Mouse (Mus musculus) cerebellum, postnatal 14 days (tissue): ENCODE data around the gene 1700066M21Rik.
A peak's percentile ranks its signal among the peaks of the same experiment; 100 is the strongest.

Experiments used
- DNase-seq, 2 experiments: peaks; one replicate each; pipeline ENCODE4 v3.0.0; 2021; ENCODE audit warnings: mixed read lengths in 2 of 2

The 1700066M21Rik gene

GRCm38 (mm10) chr1:57377376-57378341 is at the start of gene 1700066M21Rik:
Gene 1700066M21Rik, plus strand, starts transcription at chr1:57377620.
- DNase-seq = peak; percentile 96 to 98

DNA sequence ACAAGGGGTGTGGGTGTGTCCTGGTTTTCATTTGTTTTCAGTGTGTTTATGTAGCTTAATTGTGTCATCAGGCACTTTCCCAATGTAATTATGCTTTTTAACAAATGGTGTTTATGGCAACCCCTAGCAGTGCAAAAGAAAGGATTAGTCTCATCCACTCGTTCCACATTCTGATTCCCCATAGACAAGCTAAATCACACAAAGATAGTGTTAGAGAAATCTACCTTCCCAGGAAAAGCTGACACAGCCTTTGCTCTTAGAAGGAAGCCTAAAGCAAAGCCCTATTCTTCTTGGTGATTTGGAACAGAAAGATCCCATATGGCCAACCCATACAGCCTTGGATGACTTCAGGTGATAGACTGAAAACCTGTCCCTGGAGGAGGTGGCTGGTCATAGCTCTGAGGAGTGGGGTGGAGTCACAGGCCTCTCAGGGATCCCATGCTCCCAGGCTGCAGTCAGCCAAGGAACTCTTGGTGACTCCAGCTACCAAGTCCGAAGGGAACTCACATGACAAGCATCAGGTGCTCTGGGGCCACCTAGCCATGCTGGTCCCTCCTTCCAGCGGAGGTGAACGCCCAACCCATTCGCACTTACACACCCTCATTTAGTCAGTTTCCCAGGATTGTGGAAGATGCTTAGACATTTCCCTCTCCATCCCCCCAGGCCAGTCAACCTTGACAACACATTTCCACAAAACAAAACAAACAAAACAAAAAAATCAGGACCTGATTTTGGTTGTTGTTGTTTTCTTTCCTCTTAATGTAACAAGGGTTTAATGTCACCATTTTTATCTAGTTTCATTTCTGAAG is 47.9 kb upstream of the 1700066M21Rik start:
- DNase-seq = peak; percentile 9 to 31

GRCm38 (mm10) chr1:57330228-57330627 is 47.2 kb upstream of the 1700066M21Rik start:
- DNase-seq = peak; percentile 94 to 95

DNA sequence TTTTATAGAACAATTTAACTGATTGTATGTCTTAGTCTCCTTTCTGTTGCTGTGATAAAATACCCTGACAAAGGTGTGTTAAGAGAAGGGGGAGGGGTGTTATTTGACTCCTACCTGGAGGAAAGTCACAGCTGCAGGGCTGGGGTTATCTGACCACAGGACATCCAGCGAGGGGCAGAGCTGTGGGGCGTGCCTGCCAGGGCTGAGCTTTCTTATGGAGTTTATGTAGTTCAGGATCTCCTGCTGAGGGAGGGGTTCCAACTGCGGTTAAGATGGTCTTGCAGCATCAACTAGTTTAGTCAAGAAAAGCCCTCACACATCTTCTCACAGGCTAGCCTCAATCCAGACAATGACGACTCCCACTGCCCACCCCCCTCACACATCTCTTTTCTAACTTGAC is 45.4 kb upstream of the 1700066M21Rik start:
- no peak for DNase-seq

DNA sequence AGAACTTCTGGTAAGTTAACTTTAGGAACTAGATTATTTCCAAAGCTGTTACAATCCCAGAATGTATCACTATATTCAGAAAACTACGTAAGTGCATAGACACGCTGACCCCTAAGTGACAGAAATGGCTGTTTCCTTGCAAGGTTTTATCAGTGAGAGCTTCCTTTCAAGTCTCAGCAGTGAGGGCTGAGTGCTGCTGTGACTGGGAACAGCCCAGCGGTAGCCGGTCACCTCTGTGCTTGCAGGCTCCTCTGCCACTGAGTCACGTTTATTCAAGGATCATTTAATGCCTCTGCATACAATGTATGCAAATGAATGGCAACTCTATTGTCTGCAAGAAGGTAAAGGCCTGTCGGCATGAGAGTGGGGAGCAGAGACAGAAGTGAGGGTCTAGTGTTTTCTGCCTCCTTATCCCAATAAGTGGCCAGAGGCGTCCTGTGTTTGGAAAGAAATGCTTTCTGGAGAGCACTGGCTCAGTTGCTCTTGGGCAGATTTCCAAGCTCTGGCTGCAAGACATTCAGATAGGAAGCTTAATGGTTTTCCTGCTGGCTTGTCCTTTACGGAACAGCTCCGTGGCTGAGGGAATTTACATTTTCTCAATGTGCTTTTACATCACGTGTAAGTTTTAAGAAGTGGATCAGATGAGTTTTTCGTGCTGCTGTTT is 43.7 kb upstream of the 1700066M21Rik start:
- peak; percentile 37 to 47 for DNase-seq

GRCm38 (mm10) chr1:57335200-57335599 is 42.2 kb upstream of the 1700066M21Rik start:
- no peak for DNase-seq

DNA sequence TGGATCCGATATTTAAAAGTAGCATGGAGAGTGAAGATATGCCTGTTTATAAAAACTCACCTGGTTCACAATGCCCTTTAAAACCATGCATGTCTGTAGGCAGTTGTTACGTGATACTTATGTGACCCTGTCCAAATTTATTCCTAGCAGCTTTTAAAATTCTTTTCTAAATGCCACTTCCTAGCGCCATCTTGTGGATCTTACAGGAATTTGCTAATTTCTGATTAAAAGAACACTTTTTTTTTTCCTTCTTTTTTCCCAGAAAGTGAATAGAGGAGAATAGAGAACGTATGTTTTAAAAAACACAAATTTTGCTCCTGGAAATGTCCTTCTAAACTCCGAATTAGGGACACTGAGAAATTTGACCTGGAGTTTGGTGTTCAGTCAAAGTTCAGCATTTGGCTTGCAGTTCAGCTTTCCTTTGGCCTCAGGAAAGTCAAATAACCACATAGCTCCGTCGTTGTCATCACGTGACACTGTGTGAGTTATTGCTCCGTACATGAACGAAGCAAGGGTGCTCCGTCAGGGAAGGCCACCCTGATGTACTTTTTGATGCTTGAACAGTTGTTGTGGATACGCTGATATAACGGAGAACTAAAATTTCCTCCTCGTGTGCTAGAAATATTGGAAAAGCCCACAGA is 38.1 kb upstream of the 1700066M21Rik start:
- DNase-seq = peak in 1 of 2 experiments; percentile 12

DNA sequence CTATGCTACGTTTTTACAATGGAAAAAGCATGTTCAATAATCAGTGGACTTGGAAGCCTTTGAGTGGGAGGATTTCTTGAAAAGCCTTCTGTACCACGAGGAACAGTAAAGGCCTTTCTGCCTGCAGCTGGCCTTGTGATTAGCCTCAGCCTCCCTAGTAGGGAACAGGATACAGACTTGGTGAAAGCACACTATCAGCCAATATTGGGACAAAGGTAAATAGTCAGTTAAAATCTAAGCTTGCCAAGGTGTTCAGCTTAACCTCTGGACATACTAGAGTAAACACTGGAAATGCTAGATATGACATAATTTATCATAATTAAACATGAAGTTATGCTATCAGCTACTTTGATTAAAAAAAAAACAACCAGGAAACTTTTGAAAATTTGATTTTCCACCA is 36.2 kb upstream of the 1700066M21Rik start:
- no peak for DNase-seq

GRCm38 (mm10) chr1:57347487-57347886 is 29.9 kb upstream of the 1700066M21Rik start:
- DNase-seq = no peak

GRCm38 (mm10) chr1:57351941-57352340 is 25.5 kb upstream of the 1700066M21Rik start:
- no peak for DNase-seq

DNA sequence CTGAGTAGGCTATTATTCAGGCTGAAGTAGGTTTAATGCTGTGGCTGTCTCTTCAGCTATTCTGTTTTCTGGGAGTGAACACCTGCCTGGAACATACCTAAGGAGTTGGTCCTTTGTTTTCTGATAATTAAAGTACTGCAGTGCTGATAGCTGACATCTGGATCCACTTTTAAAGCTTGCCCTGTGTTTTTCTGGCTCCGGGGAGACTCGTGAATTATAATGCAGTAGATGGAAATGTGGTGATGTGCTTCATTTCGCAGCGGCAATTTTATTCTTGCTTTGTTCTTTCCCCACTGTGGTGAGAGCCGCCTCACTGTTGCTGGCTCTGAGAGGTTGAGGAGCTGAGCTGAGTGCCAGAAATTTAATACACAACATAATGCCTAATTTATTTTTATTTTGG is 18.9 kb upstream of the 1700066M21Rik start:
- DNase-seq = no peak

DNA sequence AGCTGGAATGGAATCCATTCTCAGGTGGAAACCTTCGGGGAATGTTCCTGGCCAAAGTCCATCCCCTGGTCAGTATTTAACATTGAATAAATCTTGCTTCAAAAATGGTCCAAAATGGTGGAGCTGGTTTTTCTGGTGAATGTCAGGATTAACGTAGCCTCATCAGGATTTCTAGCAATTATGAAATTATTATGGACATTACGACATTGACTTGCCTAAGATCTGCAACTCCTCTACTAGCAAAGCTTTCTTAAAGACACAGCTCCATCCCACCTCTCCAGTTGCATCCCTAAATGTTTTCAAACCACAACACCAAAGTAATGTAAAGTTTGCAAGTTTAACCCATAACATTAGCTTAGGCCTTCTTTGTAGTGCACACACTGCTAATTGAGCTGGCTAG is 10.0 kb upstream of the 1700066M21Rik start:
- no peak for DNase-seq

- no peak for DNase-seq
These were observed 8.3 kb upstream of the 1700066M21Rik start for GRCm38 (mm10) chr1:57369111-57369510.

- no peak for DNase-seq
These were observed 7.0 kb upstream of the 1700066M21Rik start for GRCm38 (mm10) chr1:57370451-57370850.

DNA sequence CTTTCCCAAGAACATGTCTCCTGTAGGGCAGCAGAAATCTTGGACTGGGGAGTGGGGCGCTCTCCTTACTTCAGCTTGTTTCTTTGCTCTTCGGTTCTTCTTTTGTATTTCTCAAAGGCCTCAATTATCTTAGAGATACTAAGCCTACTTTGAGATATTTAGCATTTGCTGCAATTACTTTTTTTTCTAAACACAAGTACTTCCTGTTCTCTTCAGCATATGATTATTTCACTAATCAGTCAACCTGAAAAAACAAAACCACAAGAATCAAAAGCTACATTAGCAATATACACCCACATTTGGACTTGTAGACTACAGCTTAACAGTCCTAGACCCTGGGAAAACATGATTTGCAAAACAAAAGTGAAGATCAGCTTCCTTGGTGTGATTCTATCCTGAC is 2.1 kb upstream of the 1700066M21Rik start:
- no peak for DNase-seq

GRCm38 (mm10) chr1:57376806-57377205 is 614 bp upstream of the 1700066M21Rik start:
- no peak for DNase-seq

GRCm38 (mm10) chr1:57386519-57386918 is 9.1 kb downstream of the 1700066M21Rik start:
- DNase-seq = no peak

GRCm38 (mm10) chr1:57387876-57388275 is 10.5 kb downstream of the 1700066M21Rik start:
- DNase-seq = peak; percentile 62 to 75

- DNase-seq = no peak
These were observed 11.2 kb downstream of the 1700066M21Rik start for GRCm38 (mm10) chr1:57388402-57389155.

GRCm38 (mm10) chr1:57390993-57391790 is 13.8 kb downstream of the 1700066M21Rik start:
- no peak for DNase-seq

GRCm38 (mm10) chr1:57392417-57392816 is 15.0 kb downstream of the 1700066M21Rik start:
- DNase-seq = no peak
